Mouse (Mus musculus) erythroblast, embryonic 14.5 days (primary cell): ENCODE measurements around the gene Lsm12.

Experiments used
- GATA1 ChIP-seq: IDR thresholded peaks from 2 replicates; pipeline ENCODE4 v1.6.1; 2012; ENCODE audit warnings: low read length, inconsistent platforms, mixed read lengths
- TAL1 ChIP-seq: IDR thresholded peaks from 3 replicates; pipeline ENCODE4 v1.6.1; 2012; ENCODE audit warnings: low read length, inconsistent platforms, mixed read lengths

DNA sequence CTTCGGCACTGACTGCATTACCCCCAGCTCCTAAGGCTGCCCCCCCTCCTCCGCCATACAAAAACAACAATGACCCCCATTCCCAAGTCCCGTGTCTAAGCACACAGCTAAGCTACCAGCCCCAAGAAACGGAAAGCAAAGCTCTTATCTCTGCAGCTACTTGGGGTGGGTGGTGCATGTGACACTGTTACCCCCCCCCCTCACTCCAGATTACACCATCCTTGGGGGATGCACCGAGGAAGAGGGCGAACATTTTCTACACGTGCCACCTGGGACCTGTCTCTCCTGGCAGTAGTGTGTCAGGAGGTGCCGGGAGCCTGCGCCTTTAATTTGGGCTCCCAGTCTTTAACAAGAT, 43.1 kb upstream of the Lsm12 start:
- TF ChIP-seq GATA1 (no peak), TAL1 (no peak)
